Mouse (Mus musculus) cerebellum, adult 9-11 months (tissue): Measurements from ENCODE around the gene Pum3.
"Not testable (repeated sequence)": the region's sequence is repeated elsewhere in the genome, so short reads cannot be mapped to it uniquely, and the experiment has no call there.

Source experiments
- DNase-seq: peaks from one replicate; pipeline ENCODE4 v3.0.0; 2022

Gene Pum3

GRCm38 (mm10) chr19:27391344-27391743 is 38.3 kb downstream of the Pum3 start:
- DNase-seq = no peak

- DNase-seq = not testable (repeated sequence)
Observed at GRCm38 (mm10) chr19:27389566-27389965, 40.1 kb downstream of the Pum3 start.

GRCm38 (mm10) chr19:27385304-27385703 is 44.3 kb downstream of the Pum3 start:
- DNase-seq = no peak

- no peak for DNase-seq
Observed at GRCm38 (mm10) chr19:27383266-27383665, 46.4 kb downstream of the Pum3 start.

- no peak for DNase-seq
Observed at GRCm38 (mm10) chr19:27382131-27382530, 47.5 kb downstream of the Pum3 start.

GRCm38 (mm10) chr19:27379712-27380401 is 49.8 kb downstream of the Pum3 start:
- no peak for DNase-seq

- no peak for DNase-seq
Observed at GRCm38 (mm10) chr19:27370784-27371183, 58.8 kb downstream of the Pum3 start.

GRCm38 (mm10) chr19:27370174-27370573 is 59.5 kb downstream of the Pum3 start:
- DNase-seq = no peak

- no peak for DNase-seq
Observed at GRCm38 (mm10) chr19:27369461-27370135, 60.0 kb downstream of the Pum3 start.

- DNase-seq = no peak
Observed at GRCm38 (mm10) chr19:27366113-27366746, 63.4 kb downstream of the Pum3 start.

- DNase-seq = no peak
Observed at GRCm38 (mm10) chr19:27364521-27364931, 65.1 kb downstream of the Pum3 start.

GRCm38 (mm10) chr19:27363891-27364290 is 65.7 kb downstream of the Pum3 start:
- no peak for DNase-seq

- DNase-seq = no peak
Observed at GRCm38 (mm10) chr19:27360381-27360780, 69.2 kb downstream of the Pum3 start.

GRCm38 (mm10) chr19:27351700-27352099 is 77.9 kb downstream of the Pum3 start:
- no peak for DNase-seq

GRCm38 (mm10) chr19:27346501-27346900 is 83.1 kb downstream of the Pum3 start:
- no peak for DNase-seq
